Mouse (Mus musculus): ENCODE data around the gene Cfap61.

Gene Cfap61

DNA sequence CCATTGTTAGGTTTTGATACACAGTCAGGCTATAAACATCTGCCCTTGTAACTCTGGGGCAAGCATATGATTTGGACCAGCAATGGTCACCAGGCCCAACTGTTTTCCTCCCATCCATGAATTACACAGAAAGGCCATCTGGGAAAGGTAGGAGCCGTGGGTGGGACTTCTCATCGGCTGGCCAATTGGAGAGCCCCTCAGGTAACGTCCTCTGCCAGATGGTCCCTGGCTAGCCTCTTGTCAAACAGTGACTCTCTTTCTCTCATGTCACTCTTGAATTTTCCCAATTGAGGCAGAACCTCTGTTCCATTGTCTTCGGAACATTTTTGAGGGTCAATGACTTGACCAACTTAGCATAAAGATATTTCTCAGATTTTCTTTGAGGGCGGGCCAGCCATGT, 213.2 kb downstream of the Cfap61 start:
- DNase-seq (ENCODE audit: low read depth, low spot score), result no peak

DNA sequence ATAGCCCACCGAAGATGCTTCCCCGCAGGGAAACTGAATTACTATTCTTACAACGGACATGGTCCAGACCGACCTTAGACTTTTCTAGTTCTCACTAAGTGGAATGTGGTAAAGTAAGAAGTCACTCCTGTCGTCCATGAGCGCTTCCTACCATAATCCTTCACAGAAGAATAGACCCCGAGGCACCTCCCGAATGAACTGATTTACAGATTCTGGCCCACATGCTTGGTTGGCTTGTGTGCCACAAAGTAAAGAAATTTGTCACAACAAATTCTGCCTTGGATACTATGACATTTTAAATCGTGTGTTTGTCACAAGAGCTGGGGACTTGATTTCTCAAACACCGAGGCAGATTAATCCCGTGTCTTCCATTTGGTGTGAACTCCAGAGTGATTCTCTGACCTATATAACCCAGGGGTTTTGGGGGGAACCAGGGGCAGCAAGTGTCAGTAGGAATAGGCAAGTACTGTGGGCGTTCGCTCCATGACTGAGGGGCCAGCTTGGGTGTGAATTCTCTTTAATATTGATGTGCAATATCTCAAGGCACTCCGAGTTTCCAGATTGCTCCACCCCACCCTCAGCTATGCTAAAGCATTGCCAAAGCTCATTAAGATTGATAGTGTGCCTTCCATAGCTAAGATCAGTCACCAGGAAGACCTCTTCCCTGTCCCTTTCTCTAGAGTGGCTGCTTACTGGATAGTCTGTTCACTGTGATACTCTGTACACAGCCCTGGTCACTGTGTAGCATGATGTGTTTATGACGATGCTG, 214.8 kb downstream of the Cfap61 start:
- no peak for DNase-seq (ENCODE audit: low read depth, low spot score)

DNA sequence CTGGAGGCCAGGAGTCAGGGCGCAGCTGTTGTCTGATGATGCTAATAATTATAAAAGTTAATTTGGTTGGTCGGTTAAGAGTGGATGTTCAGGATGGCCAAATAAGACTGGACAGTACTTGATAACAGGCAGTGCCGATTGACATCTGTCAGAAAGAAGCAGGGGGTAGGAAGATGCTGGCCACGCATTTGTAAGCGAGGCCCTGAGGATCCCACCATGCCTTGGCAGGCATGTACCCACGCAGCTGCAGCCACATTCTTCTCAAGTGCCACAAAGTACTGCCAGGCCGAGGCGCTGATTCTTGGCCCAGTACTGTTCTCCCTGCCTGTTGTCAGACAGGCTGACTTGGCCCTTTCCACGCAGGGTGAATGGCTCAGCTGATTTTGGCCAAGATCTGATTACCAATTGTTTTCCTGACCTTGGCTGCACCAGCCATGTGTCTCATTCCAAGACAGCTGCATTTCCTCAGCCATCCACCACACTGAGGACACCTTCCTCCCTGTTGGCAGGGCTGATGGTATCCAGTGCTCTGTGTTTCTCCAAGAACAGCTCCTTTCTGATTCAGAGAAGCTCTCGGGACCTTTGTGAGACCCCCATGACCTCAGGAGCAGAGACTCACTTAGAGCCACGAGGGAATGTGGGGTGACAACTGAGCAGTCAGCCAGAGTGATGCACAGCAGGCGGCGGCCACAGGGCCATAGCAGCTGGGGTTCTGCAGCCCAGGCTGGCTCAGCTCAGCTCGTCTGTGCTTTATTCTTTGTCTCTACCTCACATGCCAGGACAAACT, 233.6 kb downstream of the Cfap61 start:
- no peak for DNase-seq (ENCODE audit: low read depth, low spot score)

DNA sequence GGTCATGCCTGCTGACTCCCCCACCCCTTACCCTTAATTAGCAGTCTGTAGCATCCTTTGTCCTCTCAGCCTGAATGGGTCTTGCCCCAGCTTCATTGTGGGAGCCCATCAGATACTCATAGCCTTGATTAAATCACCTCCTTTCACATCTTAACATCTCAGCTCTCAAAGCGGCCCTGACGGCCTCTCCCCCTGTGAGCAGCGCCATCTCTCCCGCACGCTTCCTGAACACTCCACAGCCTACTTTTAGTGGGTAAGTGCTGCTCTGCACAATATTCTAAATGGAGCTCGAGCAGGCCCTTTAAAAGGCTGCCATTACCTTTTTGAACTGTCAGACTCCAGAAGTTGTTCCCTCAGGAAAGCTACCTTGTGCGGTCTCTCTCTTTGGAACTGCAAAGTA, 234.9 kb downstream of the Cfap61 start:
- no peak for DNase-seq (ENCODE audit: low read depth, low spot score)

DNA sequence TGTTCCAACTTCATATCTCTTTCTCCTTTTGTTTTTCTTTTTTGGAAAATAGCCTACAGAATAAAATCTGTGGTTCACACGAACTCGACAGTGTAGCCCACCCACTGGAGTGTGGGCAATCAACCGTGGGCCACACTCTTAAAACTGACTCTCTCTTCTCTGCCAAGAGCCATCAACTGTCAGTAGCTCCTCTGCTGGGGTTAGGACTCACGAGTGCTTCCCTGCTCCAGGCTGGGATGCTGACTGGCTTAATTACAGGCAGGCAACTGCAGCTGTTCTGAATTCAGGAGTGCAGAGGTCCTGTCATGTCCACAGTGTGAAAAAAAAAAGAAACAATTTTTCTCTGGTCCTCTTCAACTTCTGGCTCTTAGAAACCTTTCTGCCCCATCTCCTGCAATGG, 237.5 kb downstream of the Cfap61 start:
- no peak for DNase-seq (ENCODE audit: low read depth, low spot score)

DNA sequence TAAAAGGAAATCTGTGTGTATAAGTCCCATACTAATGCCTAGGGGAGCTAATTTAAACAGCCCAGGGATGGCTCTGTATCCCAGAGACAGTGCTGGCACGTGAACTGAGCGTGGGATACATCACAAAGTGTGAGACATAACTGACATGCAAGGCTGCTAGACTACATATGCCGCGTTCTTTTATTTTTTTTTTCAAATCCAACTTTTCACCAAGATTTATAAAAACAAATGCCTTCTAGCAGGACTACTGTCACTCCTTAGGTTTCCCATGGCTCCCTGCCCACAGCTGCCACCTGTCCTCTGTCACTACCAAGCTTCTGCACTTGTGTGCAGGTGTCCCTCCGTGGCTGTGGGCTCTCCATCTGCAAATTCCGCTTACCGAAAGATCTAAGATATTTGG, 239.6 kb downstream of the Cfap61 start:
- DNase-seq (ENCODE audit: low read depth, low spot score), result no peak

DNA sequence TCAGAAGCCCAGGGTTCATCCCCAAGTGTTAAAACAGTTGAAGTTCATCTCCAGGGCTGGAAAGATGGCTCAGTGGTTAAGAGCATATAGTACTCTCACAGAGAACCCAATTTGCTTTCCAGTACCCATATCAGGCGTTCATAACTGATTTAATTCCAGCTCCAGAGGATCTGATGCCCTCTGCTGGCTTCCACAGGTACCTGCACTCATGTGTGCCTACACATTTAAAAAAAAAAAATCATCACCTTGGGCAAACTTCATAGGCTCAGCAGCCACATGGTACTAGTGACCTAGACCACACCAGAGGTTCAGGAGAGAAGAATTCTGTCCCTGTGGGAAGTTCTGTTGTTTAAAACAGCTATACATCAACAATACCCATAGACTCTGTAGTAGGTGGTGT, 244.1 kb downstream of the Cfap61 start:
- no peak for DNase-seq (ENCODE audit: low read depth, low spot score)

DNA sequence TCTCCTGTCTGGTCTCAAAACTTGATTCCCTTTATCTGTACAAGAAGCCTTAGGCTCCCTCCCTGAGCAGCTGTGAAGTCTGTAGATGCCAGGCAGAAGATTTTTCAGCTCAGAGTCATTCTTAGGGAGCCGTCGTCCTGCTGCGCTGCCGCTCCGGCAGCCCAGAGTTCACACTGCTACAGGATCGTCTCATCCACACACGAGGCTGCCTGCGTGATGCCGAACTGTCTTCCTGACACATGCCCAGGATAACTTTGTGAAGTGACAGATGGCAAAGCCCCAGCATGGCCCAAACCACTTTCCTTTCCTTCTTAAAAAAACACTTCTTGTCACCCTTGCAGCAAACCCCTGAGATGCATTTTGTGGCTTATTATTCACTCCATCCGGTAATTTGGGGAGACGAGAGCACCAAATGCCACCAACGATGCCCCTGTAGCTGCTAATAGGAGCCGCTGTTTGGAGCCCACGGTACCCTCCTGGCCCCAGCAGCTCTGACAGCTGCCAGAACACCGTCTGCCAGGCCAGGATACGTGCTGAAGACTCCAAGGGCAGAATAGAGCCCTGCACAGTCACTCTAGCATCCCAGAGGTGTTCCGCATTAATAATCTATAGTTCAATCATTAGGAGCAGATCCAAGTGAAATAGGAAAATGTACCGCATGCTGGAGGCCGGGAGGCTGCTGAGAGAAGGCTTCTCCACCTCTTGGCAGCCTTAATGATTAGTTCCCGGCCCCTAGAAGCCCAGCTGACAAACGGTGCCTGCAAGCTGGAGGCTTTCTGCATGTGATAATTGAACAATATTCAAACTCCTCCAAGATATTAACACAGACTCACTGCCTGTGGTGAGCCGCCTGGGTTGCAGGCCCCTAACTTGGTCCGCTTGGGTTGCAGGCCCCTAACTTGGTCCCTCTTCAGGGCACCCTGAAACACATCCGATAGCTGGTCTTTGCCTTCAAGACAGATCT, 249.5 kb downstream of the Cfap61 start:
- DNase-seq (ENCODE audit: low read depth, low spot score), result no peak

DNA sequence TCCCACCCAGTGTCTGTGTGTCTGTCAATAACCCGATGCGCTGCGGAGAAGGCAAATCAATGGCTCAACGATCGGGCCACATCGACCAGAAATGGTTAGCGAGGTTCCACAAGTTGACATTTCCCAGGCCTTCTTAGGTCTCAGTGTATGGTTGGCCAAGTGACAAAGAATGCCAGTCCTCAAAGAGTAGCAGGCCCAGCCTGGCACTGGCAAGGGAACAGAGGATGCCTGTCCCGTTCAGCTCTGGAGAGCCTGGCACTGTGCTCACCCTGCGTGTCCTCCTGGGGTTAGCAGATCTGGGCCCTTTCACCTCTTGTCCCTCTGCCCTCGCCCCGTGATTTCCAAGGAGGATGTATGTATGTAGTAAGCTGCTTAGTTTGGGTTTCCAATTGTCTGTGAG, 261.5 kb downstream of the Cfap61 start:
- no peak for DNase-seq (ENCODE audit: low read depth, low spot score)

DNA sequence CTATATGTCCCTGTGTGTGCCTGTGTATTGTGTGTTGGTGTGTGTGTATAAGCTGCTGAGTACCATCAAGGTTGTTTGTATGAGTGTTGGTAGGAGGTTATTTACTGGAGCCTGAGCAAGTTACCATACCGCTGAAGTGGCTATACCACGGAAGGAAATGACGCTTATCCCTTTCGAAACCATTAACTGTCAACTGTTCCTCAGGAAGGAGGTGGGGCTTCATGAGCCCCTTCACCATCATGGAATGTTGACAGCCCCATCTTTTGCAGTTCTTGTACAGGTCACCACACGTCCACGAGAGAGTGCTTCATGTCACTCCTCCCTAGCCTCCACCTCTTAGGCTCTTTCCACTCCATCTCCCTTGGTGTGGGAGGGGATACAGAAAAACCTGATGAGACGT, 263.4 kb downstream of the Cfap61 start:
- DNase-seq (ENCODE audit: low read depth, low spot score), result no peak

DNA sequence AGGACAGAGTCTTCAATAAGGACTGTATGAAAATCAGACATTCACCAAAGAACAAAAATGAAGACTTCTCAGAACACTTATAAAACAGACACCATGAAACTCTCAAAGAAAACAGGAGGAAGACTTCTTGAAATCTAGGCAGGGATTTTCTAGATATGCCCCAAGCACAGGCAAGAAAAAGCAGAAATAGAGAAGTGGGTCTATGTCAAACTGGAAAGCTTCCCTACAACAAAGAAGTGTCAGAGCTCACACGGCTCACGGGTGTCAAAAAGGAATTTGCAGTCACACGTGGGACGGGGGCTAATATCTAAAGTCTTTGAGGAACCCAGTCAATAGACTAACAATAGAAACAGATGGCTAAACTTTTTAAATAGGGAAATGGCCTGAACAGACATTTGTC, 276.4 kb downstream of the Cfap61 start:
- DNase-seq (ENCODE audit: low read depth, low spot score), result no peak

DNA sequence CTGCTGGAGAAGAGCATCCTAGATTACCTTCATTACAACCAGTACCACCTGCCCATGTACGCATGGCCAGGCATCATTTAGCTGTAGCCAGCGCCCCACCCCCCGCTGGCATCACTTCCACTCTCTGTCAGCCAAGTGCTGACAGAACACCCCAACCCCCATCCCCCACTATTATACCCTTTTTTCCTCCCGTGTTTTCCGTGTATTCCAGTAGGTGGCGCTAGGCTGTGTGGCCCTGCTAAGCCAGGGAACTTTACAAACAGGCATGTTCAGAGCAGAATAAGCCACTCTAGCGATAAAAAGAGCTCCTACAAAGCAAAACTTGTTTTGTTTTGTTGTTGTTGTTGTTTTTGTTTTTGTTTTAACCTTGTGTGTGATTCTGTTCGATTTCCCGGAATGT, 280.1 kb downstream of the Cfap61 start:
- no peak for DNase-seq (ENCODE audit: low read depth, low spot score)

DNA sequence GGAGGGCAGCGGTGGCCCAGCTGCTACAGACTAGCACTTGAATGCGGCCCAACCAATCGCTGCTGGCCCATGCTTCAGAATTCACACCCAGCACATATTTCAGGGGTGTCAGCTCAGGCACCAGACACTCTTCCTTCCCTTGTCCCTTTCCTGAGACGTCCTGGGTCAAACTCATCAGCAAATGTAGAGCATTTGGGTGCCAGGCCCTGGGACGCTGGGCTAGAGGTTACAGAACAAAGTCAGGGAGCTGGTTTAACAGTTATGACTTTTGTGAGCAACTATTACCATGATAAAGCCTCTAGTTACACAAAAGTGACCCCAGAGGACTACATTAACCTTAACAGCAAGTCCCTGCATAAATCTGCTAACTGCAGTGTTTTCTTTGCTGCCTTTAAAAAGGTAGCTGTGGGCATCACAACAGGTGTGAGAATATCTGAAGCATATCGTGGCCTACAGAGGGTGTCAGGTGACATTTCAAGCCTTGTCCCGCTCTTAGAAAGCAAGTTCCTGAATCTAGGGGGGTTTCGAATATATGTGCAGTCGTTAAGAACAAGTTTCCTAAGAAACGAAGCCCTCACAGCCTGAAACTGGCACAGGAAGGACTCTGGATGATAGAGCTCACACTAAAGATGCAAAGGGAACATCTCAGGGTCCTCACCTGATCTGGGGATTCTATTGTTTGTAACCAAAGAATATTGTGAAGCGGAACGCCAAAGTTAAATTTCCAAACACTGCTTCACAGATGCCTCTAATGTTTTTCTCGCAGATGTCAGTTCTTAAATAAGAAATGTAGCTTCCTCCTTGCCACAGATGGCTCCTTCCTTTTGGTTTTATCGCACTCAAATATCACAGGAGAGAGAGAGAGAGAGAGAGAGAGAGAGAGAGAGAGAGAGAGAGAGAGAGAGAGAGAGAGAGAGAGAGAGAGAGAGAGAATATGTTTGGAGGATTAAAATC, 281.8 kb downstream of the Cfap61 start:
- DNase-seq (ENCODE audit: low read depth, low spot score), result no peak

DNA sequence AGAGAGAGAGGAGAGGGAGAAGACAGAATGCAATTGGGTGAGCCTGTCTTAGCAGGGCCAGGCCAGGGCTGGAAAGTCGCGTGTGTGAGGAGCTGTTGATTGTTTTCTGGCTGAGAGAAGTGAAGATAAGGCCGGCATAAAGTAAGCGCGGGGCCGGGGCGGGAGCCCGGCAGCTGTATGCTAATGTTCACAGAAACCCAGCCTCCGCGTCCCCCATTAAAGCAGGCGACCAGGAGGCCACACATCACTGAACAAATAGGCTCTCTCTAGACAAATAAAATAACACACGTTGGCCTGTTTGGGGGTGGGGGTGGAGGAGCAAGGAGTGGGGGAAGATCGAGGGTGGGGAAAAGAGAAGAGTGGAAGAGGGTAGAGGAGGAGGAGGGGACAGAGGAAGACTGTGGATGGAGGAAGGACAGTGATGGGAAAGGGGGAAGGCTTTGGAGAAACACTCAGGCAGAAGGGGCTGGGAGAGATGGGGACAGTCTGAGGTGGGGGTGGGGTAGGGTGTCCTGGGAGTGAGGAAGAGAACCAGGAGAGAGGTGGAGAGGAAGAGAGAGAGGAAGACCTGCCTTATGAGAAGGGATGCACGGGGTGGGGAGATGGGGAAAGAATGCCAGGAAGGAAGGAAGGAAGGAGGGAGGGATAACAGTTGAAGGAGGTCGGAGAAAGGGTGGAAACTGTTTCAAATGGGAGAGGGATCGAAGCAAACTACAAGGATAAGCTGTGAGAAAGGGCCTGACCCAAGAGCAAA, 282.8 kb downstream of the Cfap61 start:
- DNase-seq (ENCODE audit: low read depth, low spot score), result no peak

DNA sequence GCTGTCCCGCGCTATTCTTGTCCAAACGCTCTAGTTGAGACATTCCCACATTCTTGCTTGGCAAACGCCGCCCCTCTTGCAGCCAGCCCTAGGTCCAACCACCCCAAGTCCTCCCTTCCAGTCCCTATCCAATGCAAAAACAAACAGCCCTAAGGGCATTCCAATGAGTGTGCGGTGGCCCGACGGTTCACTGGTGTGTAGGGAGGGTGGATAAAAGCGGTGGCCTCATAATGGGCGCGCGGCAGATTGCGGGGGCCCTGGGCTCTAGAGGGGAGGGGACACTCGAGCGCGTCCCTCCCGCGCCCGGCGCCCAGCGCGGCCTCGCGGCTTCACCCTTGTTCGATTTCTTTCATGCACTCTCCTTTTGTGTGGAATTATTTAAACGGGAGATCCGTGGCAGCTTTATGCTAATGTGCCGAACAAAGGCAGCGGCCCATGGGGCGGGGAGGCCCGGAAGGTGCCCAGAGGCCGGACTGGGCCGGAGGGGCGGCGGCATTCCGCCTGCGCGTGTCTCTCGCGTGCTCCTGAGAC, 283.6 kb downstream of the Cfap61 start:
- DNase-seq (ENCODE audit: low read depth, low spot score), result no peak

DNA sequence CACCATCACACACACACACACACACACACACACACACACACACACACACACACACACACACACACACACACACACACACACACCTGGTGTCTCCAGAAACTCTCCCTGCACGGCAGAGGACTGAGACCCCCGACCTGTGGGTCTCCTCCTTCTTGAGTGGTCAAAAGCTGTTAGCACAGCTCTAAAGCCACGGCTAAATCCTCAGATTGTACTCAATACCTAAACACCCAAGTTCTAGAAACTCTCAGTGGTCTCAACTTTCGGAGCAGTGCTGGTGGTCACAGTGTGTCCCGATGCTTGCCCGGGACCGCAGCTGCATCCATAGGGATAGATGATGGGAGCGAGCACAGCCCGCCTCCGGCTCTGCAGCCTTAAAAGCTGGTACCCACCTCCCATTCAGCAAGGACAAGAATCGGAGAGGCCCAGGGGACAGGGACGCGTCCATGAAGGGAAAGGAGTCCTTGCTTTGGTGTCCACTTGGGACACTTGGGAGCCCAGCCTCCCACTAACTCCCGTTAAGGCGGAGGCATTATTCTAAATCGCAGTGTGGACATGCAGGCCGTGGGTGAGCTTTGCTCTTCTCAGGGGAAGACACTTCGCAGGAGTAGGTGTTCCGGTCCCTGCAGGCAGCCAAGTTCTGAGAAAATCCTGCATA, 284.4 kb downstream of the Cfap61 start:
- no peak for DNase-seq (ENCODE audit: low read depth, low spot score)

DNA sequence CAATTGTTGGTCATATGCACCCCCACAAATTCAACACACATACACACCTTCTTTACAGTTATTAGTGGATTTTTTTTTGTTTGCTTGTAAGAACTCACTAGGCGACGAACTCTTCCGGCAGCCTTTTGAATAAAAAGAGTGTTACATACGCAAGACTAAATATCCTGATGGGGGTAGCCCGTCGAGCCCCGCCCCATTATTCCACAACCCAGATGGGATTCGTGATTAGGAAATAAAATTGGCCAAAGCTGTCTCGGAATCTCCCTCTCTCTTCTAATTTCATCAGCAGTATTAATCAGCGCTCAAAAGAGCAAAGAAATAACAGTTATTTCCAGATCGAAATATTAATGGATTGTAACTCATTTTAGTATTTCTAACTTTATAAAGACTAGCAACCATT, 285.2 kb downstream of the Cfap61 start:
- no peak for DNase-seq (ENCODE audit: low read depth, low spot score)

DNA sequence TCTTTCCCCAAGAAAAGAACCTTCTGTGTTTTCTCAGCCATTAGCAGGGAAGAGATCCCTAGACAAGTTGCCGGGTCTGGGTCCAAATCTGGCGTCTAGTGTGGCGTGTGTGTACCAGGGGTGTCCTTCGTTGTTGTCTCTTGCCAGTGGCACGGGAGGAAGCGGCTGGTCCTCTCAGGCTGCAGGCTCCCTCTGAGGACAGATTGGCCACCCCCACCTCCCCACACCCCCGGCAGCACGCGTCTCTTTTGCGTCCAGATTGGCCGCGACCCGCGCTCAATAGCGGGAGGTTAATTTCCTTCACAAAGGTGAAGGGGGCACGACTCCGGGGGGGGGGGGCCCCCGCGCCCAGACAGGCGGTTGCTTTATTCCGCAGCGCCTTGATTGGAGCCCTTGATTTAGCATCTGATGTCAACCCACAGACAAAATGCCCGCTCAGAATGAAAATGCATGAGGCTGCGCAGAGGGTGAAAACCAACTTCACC, 286.0 kb downstream of the Cfap61 start:
- DNase-seq (ENCODE audit: low read depth, low spot score), result no peak
